Mouse (Mus musculus) brown adipose tissue, adult 24 weeks (tissue): ENCODE results near the gene Cipc. TPM values are rescaled to one million over a fixed set of nuclear protein-coding genes. Genes with fewer than 3 reads are reported as not detected.

Experiments used
- H3K27ac ChIP-seq: fragments of 200-500 bp; replicated peaks from 2 replicates; pipeline ENCODE4 v1.5.1; 2012; ENCODE audit warnings: low read depth, mild to moderate bottlenecking, low read length
- H3K4me1 ChIP-seq: fragments of 200-500 bp; 2 replicates; pipeline ENCODE4 v1.6.1; 2012; ENCODE audit warnings: low read length, mixed read lengths; ENCODE audit not compliant: control insufficient read depth, insufficient read depth, insufficient read length
- H3K4me3 ChIP-seq: fragments of 200-500 bp; 2 replicates; pipeline ENCODE4 v1.5.1; 2012; ENCODE audit warnings: low read depth, mild to moderate bottlenecking, low read length, moderate library complexity; ENCODE audit not compliant: insufficient read depth
- polyA plus RNA-seq: library from polyadenylated mRNA; stranded (reverse); fragments of >200 nt; gene quantifications from 2 replicates; pipeline ENCODE4 v1.2.4, GENCODE M21; 2012; ENCODE audit not compliant: missing spikeins, insufficient read depth, insufficient read length

Gene Cipc
- 15.9 and 16.4 TPM in 2 replicates for polyA plus RNA-seq

DNA sequence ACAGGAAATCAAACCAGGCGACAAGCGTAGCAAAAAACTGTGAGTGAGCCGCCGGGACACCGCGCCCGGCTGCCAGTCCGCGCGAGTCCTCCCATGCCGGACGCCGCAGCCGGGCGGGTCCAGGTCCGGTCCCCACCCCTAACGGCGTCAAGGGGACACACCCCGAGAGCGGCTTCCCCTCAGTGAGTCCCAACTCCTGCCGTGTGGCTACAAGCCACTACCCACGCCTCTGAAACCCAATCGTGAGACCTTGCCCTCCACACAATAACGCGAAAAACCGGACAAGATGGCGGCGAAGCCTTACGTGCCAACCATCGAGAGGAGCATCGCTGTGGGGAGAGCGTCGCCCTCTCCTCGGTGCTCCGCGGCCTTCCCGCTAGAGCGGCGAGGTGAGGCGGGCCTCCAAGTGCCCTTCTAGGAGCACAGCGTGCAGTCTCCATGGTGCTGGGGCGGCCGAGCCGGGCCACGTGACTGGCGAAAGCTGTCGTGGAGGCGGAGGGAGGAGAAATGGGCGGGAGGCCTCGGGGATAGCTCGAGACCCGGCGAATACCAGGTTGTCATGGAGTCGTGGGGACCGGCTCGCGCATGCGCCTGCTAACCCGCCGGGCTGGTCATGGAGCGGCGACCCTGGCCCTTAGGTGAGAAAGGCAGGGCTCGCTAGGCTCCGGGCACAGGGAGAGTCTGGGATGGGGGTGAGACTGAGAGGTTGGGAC lies at the start of gene Cipc:
Gene Cipc (plus strand): TSS at position 182 of the 713 bp plus-strand sequence.
- Histone ChIP-seq H3K4me1 (peaks cover 6% of the 10 kb centered on the region), H3K27ac (peak within 1 kb of the TSS; percentile 93), H3K4me3 (peak within 1 kb of the TSS; percentile 73)

DNA sequence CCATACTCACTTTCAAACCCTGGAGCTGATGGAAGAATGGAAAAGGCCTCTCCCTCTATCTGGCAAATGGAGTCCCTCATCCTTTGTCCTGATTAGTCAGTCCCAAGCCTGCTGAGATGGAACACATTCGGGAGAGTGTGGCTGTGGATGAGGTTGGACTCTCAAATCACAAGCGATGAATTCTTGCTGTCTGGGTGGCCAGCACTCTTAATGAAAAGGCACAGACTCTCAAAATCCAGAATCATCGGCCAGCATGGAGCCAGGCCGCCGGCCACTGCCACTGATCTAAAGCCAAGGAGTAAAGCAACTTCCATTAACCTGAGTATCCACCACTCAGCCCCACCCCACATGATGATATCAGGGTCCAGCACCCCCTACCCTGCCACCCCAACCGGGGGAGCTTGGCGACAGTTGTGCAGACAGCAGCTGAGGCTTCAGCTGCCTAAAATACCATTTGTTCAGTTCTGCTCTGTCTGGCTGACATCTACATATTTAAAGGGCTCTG lies 49.0 kb upstream of the Cipc start:
- Histone ChIP-seq H3K4me3 (no peak overlapping the region), H3K27ac (peak overlapping the region; percentile 92), H3K4me1 (peaks cover 37% of the 10 kb centered on the region)

DNA sequence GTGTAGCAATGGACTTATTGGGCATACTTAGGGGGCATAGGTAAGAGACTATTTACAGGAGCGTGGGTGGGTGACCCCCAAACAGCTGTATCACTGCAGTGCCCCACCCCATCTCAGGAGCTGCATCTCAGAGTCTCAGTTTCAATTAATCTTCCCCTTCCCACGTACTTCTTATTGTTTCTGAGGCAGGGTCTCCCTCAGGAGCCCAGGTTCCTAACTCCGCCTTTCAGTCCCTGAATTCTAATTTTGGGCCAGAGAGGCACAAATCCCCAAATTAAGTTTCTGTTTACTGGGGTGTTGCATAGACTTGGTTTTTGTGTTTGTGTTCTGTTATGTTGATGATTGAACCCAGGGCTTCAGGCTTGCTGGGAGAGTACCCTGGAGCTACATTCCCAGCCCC lies 48.4 kb upstream of the Cipc start:
- no peak overlapping the region for H3K4me3 ChIP-seq
- H3K27ac ChIP-seq, result peak overlapping the region; percentile 92; the same call in 1 of the 2 replicates
- H3K4me1 ChIP-seq, result peaks cover 32% of the 10 kb centered on the region

DNA sequence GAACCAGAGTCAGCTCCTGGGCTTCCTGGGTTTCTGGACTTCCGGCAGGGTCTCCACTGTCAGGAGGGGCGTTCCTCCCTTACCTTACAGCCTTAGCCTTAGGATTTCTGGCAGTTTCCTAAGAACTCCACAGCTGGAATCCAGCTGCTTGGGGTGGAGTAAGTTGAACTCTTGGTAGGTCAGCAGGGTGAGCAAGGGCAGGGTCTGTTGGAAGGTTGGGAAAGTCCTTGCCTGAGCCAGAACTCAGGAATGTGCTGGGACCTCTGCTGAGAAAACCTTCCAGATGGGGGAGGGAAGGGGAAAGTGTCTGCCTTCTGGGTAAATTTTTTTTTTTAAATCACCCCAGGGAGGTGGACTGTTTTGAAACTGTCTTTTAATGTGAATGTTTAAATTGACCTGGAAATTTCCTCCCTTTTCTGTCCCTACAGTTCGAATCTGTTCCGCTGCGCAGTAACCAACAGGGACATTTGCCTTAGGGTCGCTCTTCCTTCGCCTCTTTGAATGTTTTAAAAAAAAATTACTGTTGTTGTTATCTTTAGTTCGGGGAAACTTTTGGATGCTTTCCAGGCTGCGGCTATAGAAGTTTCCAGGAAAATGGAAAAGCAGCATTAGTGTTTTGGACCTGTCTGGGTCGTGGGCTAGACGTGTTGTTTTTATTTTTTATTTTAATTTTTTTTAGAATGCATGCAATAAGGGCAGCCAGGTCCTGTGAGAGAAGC lies 47.2 kb upstream of the Cipc start:
- H3K4me1 ChIP-seq, result peaks cover 28% of the 10 kb centered on the region
- H3K27ac ChIP-seq, result peak overlapping the region; percentile 29
- no peak overlapping the region for H3K4me3 ChIP-seq

DNA sequence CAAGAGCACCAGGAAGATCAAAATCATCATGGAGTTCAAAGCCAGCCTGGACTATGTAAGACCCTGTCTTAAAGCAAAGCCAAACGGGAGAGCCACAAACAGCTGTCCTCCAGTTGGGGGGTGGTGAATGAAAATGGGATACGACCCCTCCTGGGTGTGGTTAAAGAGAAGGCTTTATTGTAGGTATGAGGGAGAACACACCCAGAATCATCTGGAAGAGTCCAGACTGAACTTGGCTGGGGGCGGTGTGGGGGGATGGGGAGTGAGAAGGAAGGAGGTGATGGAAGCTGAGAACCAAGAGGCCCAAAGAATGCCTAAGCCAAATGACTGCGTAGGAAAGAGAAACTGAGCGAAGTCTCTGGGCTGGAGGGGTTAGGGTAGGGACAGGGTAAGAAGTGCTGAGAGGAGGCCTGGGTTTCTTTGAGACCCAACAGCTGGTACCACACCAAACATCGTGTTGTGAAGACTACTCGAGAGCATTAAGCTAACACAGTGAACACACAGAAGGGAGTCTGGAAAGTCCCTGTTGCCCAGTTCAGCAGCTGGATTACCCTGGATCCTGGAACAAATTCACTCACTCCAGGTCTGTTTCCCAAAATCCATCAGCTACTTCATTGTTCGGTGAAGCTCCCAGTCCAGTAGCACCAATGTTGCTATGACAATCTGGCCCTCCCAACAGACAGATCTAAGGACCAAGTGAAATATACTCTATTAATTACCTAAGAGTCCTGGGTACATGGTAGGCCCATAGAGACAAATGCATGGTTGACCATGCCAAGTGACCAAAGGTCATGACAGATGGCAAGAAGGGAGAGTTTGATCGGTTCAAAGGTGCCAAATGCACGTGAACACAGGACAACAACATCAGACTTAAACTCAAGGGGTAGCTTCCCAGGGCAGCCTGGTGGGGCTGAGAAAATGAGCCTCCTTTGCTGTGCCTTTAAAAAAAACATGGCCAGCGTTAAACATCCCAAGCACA lies 42.7 kb upstream of the Cipc start:
- Histone ChIP-seq H3K27ac (no peak overlapping the region), H3K4me1 (peaks cover 6% of the 10 kb centered on the region), H3K4me3 (no peak overlapping the region)

DNA sequence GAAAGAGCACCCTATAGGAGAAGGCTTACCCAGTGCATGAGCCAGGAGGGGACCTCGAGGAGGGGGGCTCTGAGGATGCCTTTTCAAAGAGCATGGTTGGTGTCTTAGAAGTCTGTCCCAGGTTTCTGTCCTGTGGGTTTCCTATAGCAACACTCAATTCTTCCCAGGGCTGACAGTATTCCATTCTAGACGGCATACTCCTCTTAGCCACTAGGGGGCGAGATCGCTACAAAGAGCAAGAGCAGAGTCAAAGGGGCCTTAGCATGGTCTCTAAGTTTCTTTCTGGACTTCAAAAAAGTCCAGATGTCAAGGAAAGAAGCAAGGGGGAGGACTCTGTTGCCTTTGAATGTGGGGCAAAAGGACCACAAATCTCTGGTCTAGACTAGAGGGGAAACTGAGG lies 41.6 kb upstream of the Cipc start:
- H3K4me3 ChIP-seq, result no peak overlapping the region
- no peak overlapping the region for H3K27ac ChIP-seq
- H3K4me1 ChIP-seq, result peaks cover 3% of the 10 kb centered on the region; the same call in 1 of the 2 replicates

DNA sequence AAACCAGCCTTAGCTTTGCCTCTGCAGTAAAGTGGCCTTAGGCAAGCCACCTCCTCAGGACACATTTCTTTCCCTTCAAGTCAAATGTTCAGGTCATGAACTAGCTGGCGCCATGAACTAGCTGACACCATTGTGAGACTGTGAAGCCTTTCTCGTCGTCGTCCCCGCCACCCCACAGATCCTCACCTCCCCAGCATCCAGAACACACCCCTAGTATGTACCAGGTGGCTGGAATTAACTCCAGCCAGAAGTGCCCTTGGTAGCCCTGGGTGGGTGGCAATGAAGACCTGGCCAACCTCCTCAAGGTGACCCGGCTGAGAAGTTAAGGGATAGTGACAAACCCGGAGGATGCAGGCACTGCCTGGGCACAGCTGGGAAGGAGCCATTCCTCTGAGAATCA lies 41.0 kb upstream of the Cipc start:
- Histone ChIP-seq H3K27ac (no peak overlapping the region), H3K4me1 (peaks cover 3% of the 10 kb centered on the region; the same call in 1 of the 2 replicates), H3K4me3 (no peak overlapping the region)

DNA sequence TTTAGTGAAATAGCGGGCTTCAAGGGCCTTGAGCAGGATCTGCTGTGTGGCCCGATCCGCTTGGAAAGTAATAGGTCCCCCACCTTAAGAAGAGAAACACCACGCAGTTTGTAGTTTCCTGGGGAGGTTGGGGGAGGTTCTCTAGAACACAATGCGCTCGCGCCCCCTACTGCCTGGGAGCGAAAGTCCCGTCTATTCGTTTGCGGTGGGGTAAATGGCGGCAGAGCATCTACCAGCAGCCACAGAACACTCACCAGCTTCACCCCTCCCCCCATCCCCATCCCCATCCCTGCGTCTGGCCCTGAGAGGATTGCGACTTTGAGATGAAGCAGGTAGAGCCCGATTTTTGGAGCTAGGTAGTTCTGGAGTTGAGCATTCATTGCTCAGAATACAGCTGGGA lies 40.4 kb upstream of the Cipc start:
- Histone ChIP-seq H3K27ac (no peak overlapping the region), H3K4me3 (no peak overlapping the region), H3K4me1 (peaks cover 3% of the 10 kb centered on the region; the same call in 1 of the 2 replicates)

DNA sequence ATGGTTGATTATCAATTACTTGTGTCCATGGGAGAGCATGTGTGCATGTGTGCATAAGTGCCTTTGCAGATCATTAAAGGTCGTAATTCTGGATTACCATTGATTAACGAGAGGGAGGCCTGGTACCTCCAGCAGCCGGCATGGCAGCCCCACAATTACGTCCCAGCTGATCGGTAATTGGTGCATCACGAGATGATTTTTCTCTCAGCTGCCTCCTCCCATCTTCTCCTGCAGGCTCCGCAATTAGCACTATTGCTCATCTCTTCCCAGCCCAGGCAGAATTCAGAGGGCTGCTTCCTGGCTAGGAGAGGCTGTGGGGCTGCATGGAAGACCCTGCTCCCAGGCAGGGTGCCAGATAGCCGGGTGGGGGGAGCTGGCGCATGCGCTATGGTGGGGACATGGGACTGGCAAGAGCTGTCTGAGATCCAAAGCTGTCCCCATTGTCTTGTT lies 35.3 kb upstream of the Cipc start:
- H3K27ac ChIP-seq, result no peak overlapping the region
- H3K4me3 ChIP-seq, result no peak overlapping the region
- H3K4me1 ChIP-seq, result no peaks in the 10 kb centered on the region

DNA sequence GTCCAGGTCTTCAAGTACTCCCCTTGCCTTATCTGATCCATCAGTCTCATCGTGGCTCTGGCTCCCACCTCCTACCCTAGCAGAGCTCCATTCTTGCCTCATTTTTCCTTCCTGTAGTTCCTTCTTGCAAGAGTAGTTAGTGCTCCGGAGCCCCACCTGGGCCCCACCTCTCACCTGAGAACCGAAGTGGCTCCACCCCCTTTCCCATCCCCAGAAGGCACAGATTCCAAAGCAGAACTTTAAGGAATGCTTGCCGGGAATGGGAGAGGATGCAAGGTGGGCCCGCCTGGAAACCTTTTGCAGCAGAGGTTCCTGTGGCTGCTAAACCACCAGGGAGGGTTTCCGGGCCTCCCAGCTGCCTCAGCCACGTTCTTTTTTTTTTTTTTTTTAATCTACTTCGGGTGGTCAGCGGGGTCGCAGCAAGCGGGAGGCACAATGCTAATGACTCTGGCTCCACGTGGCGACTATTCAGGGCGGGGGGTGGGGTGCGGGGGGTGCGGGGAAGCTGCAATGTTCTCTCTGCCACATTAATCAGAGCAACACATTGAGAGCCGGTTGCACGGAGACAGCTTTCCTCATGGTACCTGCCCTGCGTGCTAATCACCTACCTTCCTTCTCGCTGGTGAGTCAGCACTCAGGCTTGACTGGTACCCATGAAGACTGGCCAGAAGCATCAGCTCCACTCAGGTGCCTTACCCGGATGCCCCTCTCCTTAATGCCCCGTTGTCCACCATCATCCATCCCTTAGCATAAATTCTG lies 34.3 kb upstream of the Cipc start:
- Histone ChIP-seq H3K27ac (no peak overlapping the region), H3K4me3 (no peak overlapping the region), H3K4me1 (no peaks in the 10 kb centered on the region)

DNA sequence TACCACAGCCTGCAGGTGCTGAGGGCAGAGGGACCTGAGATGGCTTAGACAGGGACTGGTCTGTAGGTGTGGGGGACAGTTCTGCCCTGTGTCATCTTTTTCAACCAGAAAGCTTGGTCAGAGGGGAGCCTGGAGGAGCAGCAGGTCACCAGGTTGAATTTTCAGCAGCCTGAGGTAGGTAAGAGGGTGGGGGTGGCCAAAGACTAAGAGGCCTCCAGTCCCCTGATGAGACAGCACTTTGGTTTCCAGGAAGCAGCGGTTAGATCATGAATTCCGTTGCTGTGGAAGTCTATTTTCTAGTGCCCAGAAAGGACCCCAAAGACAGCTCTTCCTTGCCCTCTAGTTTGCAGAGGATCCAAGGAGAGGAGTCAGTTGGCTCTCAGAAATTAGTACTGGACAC lies 32.5 kb upstream of the Cipc start:
- H3K4me3 ChIP-seq, result no peak overlapping the region
- peak overlapping the region; percentile 33; the same call in 1 of the 2 replicates for H3K27ac ChIP-seq
- H3K4me1 ChIP-seq, result no peaks in the 10 kb centered on the region; the same call in 1 of the 2 replicates

DNA sequence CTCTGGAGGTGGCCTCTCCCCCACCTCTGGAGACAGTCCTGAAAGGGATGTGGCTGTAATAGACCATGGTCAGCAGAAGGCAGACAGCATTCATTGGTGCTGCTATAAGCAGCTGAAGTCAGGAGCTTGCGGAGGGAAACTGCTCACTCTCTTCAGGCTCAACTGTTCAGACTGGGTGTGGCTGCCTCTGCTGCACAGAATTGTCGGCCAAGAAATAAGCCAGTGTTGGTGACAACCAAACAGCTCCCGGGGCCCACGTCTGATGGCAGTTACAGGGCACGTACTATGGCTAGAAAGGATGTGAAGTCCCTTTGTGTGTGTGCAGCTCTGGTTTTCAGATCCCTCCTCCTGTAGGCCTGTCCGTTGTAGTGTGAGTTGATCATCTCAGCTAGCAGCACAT lies 32.1 kb upstream of the Cipc start:
- Histone ChIP-seq H3K4me3 (no peak overlapping the region), H3K4me1 (no peaks in the 10 kb centered on the region; the same call in 1 of the 2 replicates), H3K27ac (peak overlapping the region; percentile 33; the same call in 1 of the 2 replicates)

DNA sequence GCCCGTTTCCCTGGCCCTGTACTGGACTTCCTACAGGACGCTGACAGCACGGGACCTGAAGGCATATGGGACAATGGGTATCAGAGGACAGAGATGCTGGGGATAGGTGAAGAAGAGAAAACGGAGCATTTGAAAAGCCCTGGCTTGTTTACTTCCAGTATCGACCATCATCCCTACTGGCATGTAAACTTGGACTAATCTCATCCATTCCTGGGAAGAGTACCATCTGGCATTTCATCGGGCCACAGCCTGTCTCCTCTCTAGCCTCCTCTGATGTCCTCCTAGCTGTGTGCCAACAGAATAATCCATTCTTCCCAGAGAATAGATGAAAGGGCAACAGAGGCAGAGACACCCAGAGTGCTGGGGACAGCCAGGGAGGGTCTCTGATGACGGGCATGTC lies 31.2 kb upstream of the Cipc start:
- Histone ChIP-seq H3K27ac (no peak overlapping the region), H3K4me1 (no peaks in the 10 kb centered on the region; the same call in 1 of the 2 replicates), H3K4me3 (no peak overlapping the region)
